Mouse (Mus musculus): Measurements from ENCODE around the gene Ostn.
"Not testable (repeated sequence)": the region's sequence is repeated elsewhere in the genome, so short reads cannot be mapped to it uniquely, and the experiment has no call there.

Gene Ostn

GRCm38 (mm10) chr16:27307189-27307588 is at the start of gene Ostn:
TSS of gene Ostn (plus strand) at chr16:27307489.
- DNase-seq (ENCODE audit: extremely low read depth, low read depth): not testable (repeated sequence)

GRCm38 (mm10) chr16:27268748-27269147 is 38.5 kb upstream of the Ostn start:
- DNase-seq (ENCODE audit: extremely low read depth, low read depth): no peak

GRCm38 (mm10) chr16:27287410-27287809 is 19.9 kb upstream of the Ostn start:
- no peak for DNase-seq (ENCODE audit: extremely low read depth, low read depth)

GRCm38 (mm10) chr16:27296508-27296907 is 10.8 kb upstream of the Ostn start:
- DNase-seq (ENCODE audit: extremely low read depth, low read depth): no peak

GRCm38 (mm10) chr16:27296929-27297328 is 10.4 kb upstream of the Ostn start:
- DNase-seq (ENCODE audit: extremely low read depth, low read depth): no peak

- DNase-seq (ENCODE audit: extremely low read depth, low read depth): no peak
These were observed 11.8 kb downstream of the Ostn start for GRCm38 (mm10) chr16:27319099-27319498.

GRCm38 (mm10) chr16:27322047-27322446 is 14.8 kb downstream of the Ostn start:
- no peak for DNase-seq (ENCODE audit: extremely low read depth, low read depth)

- DNase-seq (ENCODE audit: extremely low read depth, low read depth): no peak
These were observed 19.2 kb downstream of the Ostn start for GRCm38 (mm10) chr16:27326463-27326862.

- no peak for DNase-seq (ENCODE audit: extremely low read depth, low read depth)
These were observed 40.2 kb downstream of the Ostn start for GRCm38 (mm10) chr16:27347521-27347920.

- DNase-seq (ENCODE audit: extremely low read depth, low read depth): no peak
These were observed 41.1 kb downstream of the Ostn start for GRCm38 (mm10) chr16:27348359-27348758.

GRCm38 (mm10) chr16:27349235-27349634 is 41.9 kb downstream of the Ostn start:
- DNase-seq (ENCODE audit: extremely low read depth, low read depth): no peak

- DNase-seq (ENCODE audit: extremely low read depth, low read depth): no peak
These were observed 42.7 kb downstream of the Ostn start for GRCm38 (mm10) chr16:27349878-27350532.

GRCm38 (mm10) chr16:27354464-27354863 is 47.2 kb downstream of the Ostn start:
- no peak for DNase-seq (ENCODE audit: extremely low read depth, low read depth)

GRCm38 (mm10) chr16:27360059-27360458 is 52.8 kb downstream of the Ostn start:
- no peak for DNase-seq (ENCODE audit: extremely low read depth, low read depth)

- DNase-seq (ENCODE audit: extremely low read depth, low read depth): no peak
These were observed 62.9 kb downstream of the Ostn start, which contains the start of gene Uts2b for GRCm38 (mm10) chr16:27370191-27370590. TSS of gene Uts2b (minus strand) at chr16:27370239.

GRCm38 (mm10) chr16:27370700-27371099 is 63.4 kb downstream of the Ostn start:
- DNase-seq (ENCODE audit: extremely low read depth, low read depth): no peak

- DNase-seq (ENCODE audit: extremely low read depth, low read depth): peak; percentile 54
These were observed 66.8 kb downstream of the Ostn start for GRCm38 (mm10) chr16:27374139-27374538.

- no peak for DNase-seq (ENCODE audit: extremely low read depth, low read depth)
These were observed 68.0 kb downstream of the Ostn start for GRCm38 (mm10) chr16:27375318-27375717.

GRCm38 (mm10) chr16:27376556-27376955 is 69.3 kb downstream of the Ostn start:
- no peak for DNase-seq (ENCODE audit: extremely low read depth, low read depth)

- no peak for DNase-seq (ENCODE audit: extremely low read depth, low read depth)
These were observed 74.9 kb downstream of the Ostn start for GRCm38 (mm10) chr16:27382217-27382616.

GRCm38 (mm10) chr16:27384893-27385603 is 77.8 kb downstream of the Ostn start:
- DNase-seq (ENCODE audit: extremely low read depth, low read depth): no peak

- DNase-seq (ENCODE audit: extremely low read depth, low read depth): no peak
These were observed 78.4 kb downstream of the Ostn start for GRCm38 (mm10) chr16:27385649-27386048.

- DNase-seq (ENCODE audit: extremely low read depth, low read depth): no peak
These were observed 79.6 kb downstream of the Ostn start for GRCm38 (mm10) chr16:27386850-27387407.
